Mouse (Mus musculus) gonadal fat pad, adult 2 months (tissue): ENCODE measurements around the gene Myo1d. TPM values are rescaled to one million over a fixed set of nuclear protein-coding genes. Genes with fewer than 3 reads are reported as not detected.

Source experiments
- polyA plus RNA-seq: library from polyadenylated mRNA; depleted of rRNA; stranded (reverse); fragments of >200 nt; gene quantifications from 2 replicates; pipeline ENCODE4 v1.2.3, GENCODE M21; 2012; rRNA removed

The Myo1d gene
- polyA plus RNA-seq, 1 experiment: 19.7 TPM

Other genes starting within 250 kb of the Myo1d start
- gene Tmem98, start 30.1 kb upstream of the Myo1d start, polyA plus RNA-seq: 21.0 and 31.6 TPM in 2 replicates
- gene Spaca3, start 78.3 kb upstream of the Myo1d start, polyA plus RNA-seq: 0.36 and 0.48 TPM in 2 replicates